Mouse (Mus musculus) c-Kit-negative CD71-positive TER-119-positive erythroid progenitor cells, embryonic 14.5 days (primary cell): ENCODE measurements at regions not wholly inside any gene's neighbourhood (a gene's known extent, or its start where the extent isn't known, plus 50 kb on each side); places are given as distances from the start of the nearest gene placed in this dataset.

Source experiments
- DNase-seq: peaks from one replicate; pipeline ENCODE4 v3.0.0-alpha.2; 2013; ENCODE audit warnings: low read depth, low spot score

DNA sequence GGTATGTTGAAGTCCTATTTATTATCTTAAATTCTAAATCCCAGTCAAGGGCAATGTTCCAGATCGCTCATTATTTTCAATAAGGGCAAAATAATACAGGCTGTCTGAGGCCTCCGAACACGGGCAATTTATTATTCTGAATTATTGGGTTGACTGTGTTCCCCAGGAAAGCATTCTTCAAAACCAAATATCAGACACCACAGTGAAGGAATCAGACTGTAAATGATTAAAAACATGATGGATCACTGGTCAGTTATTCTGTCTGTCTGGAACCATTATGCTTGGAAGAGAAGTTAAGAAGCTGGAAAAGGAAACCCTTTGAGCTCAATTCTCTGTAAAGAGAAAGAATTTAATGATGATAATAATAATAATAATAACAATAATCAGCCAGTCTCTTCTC is 417.4 kb upstream of the Dcn start:
- DNase-seq, result no peak

DNA sequence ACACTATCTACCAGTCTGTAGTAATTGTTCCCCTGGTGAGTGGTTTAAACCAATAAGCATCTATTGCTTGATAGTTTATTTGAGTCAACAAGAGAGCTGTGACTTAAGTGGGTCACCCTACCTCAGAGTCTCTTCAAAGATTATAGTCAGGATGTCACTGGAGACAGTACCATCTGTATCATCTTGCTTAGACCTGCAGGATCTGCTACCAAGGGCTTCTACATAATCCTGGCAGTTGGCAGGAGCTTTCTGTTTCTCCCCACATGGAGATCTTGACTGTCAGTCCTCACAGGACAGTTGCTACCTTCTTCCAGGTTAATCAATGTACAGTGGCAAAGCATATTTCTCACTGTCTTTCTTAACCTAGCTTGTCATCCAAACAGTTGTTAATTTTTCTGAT is 414.9 kb upstream of the Dcn start:
- DNase-seq, result no peak

DNA sequence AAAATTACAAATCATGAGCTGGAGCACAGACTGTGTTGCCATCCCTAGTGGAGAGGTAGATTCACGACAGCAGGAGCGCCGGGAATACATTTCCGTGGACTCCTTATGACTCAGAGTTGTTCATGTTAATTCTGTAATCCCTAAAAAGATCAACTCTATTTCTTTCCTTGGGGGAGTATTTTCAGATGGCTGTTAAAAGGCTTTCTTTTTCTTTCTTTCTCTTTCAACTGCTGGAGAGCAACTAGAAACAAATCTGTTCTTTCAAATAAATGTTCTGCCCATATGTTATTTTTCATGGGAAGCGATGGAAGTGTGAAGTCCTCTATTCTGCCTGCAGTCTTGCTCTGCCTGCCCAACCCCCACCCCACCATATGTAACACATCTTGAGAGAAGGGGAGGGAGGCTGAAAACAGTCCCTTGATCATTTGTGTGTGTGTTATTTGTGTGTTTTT is 401.4 kb upstream of the Dcn start:
- DNase-seq, result no peak

DNA sequence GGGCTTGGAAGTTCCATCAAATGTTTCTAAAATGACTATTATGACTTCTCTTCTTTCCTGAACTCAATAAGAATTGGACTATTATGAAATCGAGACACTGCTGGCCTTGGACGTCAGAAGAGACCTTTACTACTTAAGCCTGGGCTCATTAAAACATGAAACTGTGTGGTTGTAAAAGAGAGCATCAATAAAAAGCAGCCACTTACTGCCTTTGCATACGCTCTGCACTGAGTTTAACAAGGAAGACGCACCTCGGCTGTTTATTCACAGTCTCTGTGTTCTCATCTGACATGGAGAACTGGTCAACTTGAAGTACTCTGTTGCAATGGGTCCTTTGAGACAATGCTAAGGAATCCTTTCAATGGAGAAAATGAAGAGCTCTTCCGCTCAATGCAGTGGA is 399.8 kb upstream of the Dcn start:
- DNase-seq, result no peak

DNA sequence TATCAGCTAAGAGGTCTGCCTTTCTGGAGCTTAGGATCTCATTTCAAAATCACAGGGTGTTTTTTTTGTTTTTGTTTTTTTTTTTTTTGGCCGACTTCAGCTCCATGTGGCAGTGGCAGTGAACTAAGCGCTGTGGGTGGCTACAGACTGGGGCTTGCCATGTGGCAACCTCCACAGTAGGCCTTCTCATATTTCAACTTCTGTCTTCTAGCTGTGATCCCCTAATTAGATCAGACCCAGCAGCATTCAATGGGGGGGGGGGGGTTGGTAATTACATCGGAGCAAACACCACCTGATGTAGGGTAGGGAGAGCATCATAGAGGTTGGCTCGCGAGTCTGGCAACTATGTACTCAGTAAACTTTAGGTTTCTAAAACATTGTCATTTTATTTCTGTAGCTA is 392.1 kb upstream of the Dcn start:
- no peak for DNase-seq

DNA sequence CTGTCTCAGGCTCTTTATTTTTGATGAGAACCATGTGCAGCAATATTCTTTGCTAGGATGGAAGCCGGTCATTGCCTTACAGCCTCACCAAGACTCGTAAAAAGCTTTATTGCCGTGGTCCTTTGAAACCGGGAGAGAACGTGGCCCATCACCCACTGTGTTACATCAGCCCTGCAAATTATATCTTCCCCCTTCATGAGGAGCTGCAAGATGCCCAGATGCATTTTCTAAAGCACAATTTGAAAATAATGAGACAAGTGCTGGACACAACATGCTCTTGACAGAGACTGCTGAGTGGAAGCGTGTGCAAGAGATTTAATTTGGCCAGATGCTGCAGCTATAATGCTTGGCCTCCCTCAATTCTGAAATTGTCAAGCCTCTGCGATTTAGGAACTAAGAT is 389.2 kb upstream of the Dcn start:
- no peak for DNase-seq

DNA sequence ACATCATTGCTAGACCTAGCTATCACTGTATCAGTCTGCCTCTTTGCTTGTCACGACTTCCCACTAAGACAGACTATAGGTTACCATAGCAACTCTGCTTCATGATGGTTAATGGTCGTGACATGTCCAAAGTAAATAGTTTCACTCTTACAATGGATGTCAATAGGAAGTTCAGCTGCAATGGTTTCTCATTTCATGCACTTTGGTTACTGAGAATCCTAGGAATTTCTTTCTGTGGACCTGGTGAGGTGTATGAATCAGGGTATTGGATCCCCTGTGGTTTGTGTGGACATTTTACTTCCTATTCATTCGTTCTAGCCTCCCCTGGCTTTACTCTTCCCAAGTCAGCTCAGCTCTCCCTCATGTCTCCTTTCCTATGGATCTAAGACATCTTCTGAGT is 385.5 kb upstream of the Dcn start:
- no peak for DNase-seq

DNA sequence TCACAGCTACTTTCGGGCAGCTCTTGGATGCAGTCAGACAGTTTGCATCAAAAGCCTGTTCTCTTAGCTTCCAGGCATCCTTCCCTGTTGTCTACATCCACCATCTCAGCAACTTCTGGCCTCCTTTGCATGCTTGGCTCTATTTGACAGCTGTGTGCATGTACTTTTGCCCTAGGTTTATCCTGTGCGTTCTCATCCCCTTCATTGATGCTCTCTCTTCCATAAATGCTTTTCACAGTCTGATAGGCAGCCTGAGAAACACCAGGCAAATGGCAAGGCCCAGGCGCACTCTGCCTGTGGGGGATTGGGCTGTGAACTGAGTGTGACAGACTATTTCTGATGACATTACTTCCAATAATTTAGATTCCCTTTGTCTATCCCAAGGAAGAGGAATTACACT is 364.9 kb upstream of the Dcn start:
- no peak for DNase-seq

DNA sequence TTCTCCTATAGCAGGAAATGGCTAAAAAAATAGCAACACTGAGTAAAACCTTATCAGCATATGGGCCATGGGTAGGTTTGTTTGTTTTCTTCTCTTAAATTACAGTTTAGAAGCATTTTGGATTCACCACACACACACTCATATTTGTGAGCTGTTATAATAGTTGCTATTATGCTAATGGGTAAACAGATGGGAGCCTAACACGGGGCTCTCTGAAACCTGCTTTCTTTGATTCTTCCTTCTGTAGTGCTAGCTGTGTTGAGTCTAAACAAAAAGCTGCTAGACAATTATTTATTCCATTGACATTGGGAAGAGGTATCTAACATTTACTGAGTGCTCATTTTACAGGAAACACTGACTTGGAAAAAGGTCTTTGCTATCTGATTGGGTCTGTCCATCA is 356.7 kb upstream of the Dcn start:
- DNase-seq, result no peak

DNA sequence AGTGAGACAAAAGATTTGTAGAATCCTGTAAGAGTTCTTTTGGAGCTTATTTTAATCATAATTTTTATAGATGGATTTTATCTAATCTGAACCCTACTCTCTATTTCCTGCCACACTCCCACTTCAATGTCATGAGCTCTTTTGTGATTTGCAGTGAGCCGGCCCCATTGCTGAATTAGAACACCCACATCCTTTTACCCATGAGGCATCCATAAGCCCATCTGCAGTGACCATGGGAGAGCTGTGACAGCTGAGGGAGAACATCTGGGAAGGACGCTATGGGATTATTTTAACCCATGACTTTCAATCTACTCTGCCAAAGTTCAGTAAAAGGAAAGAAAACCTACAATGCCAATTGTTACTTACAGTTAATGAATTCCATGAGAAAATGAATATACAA is 337.8 kb upstream of the Dcn start:
- no peak for DNase-seq

DNA sequence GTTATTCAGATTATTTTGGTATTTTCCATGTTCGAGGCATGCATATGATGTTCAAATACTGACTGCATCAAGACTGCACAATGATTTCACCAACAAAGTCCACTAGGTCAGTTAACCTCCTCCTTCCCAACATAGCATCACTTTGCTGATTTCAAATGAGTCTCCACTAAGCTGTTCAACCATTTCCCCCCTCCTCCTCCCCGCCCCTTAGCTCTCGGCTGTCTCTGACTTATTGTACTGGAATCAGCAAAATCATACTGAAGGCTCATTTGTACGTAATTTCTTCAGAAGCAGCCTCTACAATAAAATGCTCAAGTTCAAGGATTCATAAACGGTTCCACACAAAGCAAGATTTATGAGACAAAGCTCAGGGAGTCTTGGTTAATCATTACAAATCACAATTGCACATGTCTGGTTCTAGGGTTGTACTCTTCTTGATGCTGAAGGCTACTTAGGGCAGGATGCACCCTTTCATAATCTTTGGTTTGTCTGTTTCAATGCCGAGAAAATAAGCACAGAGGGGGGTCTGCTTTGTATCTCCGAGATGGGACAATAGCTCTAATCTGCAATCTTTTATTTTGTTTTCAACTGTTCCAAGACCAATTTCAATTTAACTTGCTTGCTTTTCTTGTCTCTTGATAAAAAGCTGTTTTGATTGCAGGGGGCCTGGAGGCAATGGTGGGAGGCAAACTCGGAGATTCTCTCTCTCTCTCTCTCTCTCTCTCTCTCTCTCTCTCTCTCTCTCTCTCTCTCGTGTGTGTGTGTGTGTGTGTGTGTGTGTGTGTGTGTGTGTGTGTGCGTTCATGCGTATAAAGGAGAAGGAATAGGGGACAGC is 320.6 kb upstream of the Dcn start:
- no peak for DNase-seq

DNA sequence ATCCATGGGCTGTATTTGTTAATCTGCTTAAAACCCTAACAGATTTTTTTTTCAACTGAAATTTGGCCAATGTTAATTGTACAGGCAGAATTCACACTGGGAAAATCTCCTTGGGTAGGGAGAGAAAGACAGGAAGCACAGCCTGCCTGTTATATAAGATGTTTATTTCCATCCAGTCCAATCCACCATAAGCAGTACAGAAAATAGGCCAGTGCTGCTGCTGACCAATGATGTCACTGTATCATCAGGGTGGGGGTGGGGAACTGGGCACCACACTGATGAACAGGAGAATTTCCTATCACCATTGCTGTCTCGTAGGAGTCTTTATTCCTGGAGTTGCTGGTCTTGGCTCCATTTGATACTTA is 320.0 kb upstream of the Dcn start:
- no peak for DNase-seq

DNA sequence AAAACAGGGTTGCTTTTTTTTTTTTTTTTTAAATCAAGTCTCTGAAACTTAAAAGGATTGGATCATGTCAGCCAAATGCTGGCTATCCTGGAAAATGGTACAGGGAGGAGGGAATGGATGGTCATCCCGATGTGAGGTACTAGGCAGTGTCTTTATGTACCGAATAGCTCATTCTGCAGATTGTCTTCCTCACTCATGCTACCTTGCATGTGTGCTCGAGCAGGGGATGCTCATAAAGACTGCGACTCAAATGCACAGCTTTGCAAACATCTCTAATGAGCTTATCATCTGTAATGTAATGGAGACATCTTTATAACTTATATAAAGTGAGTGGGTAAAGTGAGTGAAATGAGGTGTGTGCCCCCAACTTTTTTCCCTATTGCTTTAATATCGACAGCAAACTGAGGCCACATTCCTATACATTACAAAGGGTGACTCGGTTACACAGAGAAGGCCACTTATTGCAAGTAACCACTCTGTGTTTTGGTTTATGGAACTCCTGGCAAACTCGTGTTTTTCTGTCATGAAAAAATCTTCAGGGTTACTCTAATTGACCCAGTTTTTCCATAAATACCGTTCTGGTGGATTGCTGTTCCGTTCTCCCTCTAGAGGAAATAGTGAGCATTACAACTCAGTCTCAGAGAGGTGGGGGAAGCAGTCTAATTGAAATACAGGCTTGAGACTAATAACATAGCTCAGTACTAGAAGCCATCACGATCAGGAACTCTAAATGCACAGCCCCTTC is 319.4 kb upstream of the Dcn start:
- DNase-seq, result no peak

DNA sequence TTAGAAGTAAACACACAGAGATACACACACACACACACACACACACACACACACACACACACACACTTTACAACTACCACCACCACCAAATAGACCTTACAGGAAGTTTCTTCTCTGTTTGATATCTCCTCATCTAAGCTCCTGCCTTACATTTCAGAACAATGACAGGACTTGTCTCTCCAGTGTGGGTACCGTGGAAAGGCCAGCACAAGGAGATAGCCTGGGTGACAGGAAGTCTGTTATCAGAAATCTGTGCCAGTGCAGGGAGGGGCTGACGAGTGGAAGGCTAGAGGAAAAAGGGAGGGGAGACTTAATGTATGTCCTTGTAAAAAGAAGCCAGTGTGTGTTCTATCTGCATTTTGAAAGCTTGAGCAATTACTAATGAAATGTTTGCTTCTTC is 318.5 kb upstream of the Dcn start:
- DNase-seq, result no peak

DNA sequence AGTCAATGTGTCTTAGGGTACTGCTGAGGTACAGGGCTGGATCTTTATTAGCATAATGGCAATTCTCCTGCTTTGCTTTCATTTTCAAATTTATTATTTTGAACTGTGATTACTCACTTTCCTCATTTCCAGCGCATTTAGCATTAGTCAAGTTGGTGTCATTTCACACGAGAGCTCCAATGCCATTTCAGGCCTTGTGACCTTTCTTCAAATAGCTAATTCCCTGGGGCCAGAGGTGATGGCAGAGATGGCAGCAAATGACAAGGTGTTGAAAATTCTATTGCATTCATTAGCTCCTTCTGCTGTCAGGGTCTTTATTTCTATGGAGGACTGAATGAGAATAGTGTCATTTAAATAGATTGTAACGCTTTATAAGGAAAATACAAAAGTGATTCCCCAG is 300.9 kb upstream of the Dcn start:
- no peak for DNase-seq

DNA sequence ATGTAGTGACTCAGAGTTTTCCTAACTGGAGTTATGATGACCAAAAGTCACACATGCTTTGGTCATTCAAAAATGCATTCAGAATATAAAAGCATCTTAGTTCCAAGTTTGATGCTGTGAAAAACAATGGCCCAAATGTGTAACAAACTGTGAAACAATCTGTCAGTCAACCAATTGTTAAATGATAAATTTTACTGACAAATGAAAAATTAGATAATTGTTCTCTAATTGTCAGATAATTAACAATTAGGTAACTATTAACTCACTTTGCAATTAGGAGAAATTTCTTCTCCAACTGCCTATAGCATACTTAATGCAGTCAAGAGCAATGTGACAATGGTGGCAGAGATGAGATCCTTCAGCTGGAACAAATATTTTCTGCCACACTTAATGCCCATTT is 289.7 kb upstream of the Dcn start:
- no peak for DNase-seq

DNA sequence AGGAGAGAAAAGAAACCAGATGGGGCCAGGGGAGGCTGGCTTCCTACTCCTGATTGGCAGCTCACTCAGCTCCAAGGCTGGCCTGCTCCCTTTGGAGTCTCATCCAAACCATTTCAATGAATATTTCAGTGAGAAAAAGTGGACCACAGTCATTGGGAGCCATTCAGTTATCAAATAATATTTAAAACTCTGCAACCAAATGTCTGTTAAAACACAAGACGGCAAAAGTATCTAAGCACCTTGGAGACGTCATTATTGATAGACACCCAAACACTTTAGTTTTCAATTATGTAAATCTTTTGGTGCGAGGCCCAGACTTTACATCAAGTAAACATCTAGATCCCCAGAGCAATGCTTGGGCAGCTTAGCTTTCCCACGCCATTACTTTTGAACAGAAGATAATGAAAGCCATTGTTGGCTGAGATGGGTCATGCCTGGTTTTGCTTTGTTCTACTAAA is 268.1 kb upstream of the Dcn start:
- DNase-seq, result no peak

DNA sequence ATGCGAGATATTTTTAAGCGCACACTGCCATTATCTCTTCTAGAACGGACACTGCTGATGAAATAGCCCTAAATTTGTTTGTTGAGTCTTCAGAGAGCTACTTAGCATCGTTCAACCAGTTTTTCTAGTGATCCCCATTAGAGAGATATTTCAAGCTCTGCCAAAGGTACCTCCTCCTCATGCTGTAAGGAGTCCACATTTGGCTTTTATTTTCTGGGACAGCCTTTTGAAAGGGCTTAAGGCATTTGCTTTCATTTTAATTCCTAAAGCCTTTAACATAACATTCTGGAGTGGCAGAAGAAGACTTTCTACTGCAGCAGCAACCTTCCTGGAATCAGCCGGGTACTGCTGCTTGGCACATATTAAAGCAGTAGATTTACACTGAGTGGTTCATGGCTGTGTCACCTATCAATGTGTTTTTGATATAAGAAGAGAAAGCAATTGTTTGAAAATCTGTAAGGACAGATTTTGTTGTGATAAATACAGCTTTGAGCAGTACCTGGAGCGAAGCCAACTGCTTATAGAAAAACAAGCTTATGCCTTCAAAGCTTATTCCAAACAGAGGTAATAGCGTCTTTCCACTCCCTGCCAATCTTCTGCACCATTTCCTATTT is 267.5 kb upstream of the Dcn start:
- DNase-seq, result no peak

DNA sequence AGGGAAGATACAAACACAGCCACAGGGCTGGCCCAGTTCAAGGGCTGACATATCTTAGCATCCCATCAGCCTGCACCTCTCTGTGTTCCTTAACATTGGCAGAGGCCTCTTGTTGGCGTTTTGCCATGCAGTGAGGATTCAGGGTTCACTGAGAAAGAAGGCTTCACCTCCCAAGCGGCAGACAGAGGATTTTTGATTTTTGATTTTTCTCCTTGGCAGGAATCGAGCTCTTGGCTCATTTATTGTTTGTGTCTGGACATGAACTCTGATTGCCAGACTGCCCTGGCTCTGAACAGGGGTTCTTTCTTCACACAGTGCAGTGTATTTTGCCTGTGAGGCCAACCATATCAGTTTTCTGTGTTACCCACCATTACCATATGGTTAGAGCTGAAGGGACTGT is 259.9 kb upstream of the Dcn start:
- no peak for DNase-seq

DNA sequence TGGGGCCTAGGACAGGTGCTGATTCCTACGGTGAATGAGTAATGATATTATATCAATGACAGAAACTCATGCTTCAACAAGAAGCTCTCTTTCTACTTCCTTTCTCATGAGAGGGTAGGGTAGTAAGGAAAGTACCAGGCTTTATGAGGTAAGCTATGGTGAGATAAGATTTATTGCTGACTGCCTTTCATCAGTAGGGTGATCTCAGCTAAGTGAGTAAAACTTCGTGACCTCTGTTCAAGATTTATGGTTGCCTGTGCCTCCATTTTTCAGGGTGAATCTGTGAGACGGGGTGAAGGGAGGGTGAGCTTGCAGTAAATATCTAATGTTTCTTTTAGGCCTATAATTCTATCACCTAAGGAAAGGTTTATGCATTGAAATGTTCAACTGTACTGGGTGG is 259.0 kb upstream of the Dcn start:
- no peak for DNase-seq

DNA sequence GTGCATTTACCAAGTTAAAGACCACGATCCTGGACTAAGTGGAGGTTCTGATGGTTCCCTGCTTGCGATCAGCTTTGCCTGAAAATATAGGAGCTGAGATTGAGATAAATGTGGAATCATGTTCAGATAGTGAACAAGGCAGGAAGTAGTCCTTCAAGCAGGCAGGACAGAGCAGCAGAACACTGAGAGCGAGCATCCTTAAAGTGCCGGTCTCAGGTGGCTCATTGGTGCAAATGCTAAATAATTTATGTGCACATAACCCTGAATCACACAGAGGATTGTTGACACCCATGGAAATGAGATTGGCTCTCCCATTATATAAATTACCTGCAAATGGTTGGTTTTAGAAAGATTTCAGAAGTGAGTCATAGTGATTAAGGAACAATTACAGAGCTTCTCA is 243.8 kb upstream of the Dcn start:
- DNase-seq, result no peak

DNA sequence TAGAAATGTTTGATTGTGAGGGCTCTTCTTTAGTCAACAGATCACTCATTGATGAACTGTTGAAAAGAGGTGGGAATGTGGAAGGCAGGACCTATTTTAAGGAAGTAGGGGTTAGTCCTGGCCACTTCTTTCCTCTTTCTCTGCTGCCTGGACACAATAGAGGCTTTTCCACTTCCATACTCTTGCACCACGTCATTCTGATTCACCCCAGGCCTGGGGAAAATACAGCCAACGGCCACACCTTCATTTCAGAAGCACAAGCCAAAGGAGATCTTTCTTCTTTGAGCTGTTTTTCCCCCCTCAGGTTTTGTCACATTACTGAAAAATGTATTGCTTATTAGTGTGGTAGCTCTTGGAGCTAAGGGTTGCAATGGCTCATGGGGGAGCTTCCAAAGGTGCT is 237.9 kb upstream of the Dcn start:
- DNase-seq, result no peak

DNA sequence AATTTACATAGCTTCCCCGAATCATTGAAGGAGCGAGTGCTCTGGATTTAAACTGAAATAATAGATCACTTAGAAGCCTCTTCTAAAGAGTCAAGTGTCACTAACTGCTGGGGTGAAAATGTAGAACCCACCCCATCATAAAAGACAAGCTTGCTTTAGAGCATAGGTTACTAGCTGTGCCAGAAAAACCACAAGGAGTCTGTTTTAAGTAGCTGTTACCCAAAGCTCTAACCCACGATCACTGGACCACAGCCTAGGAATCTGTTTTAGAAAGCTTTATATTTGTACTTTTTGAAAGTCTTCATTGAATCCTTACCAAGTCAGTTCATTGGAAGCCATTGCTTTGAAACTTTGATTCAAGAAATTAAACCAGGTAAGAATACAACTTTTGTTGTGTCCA is 233.7 kb upstream of the Dcn start:
- no peak for DNase-seq
